Mouse (Mus musculus) MEL (cell line): Measurements from ENCODE around the gene Pax6. TPM values are rescaled to one million over a fixed set of nuclear protein-coding genes. Genes with fewer than 3 reads are reported as not detected.

ENCODE experiments used
- DNase-seq: peaks from one replicate; pipeline ENCODE4 v3.0.0; 2011; ENCODE audit warnings: low read depth, low spot score
- H3K27ac ChIP-seq: 2 replicates; pipeline ENCODE4 v1.5.1; 2012; ENCODE audit warnings: low read depth, mild to moderate bottlenecking, control low read depth, low read length, moderate library complexity; ENCODE audit not compliant: control insufficient read depth
- H3K27me3 ChIP-seq, 2 experiments: fragments of 150-350 bp in 1 of 2; sonication (generic) in 1 of 2; 2 replicates each; pipeline ENCODE4 v1.6.1; 2012; ENCODE audit warnings: low read length in 2 of 2, mild to moderate bottlenecking in 2 of 2, improper control_type of control experiment in 1 of 2, moderate library complexity in 1 of 2; ENCODE audit not compliant: insufficient read depth in 2 of 2, control insufficient read depth in 1 of 2
- H3K36me3 ChIP-seq, 2 experiments: 2 replicates each; pipeline ENCODE4 v1.6.1; 2012 to 2014; ENCODE audit warnings: low read length in 2 of 2, improper control_type of control experiment in 1 of 2, inconsistent platforms in 1 of 2, mild to moderate bottlenecking in 1 of 2; ENCODE audit not compliant: insufficient read depth in 2 of 2, control insufficient read depth in 1 of 2
- H3K4me1 ChIP-seq, 2 experiments: fragments of 150-350 bp in 1 of 2; sonication (generic) in 1 of 2; 2 replicates each; pipeline ENCODE4 v1.6.1; 2012; ENCODE audit warnings: low read length in 2 of 2, improper control_type of control experiment in 1 of 2, mild to moderate bottlenecking in 1 of 2; ENCODE audit not compliant: insufficient read depth in 2 of 2, control insufficient read depth in 1 of 2
- H3K4me3 ChIP-seq, 2 experiments: fragments of 150-350 bp in 1 of 2; sonication (generic) in 1 of 2; 2 replicates each; pipeline ENCODE4 v1.5.1; 2012; ENCODE audit warnings: low read depth in 2 of 2, low read length in 2 of 2, mild to moderate bottlenecking in 2 of 2, moderate library complexity in 2 of 2, control low read depth in 1 of 2, improper control_type of control experiment in 1 of 2; ENCODE audit not compliant: control insufficient read depth in 1 of 2, insufficient read depth in 1 of 2
- H3K79me2 ChIP-seq: 2 replicates; pipeline ENCODE4 v1.6.1; 2012; ENCODE audit warnings: mild to moderate bottlenecking, low read length, moderate library complexity; ENCODE audit not compliant: control insufficient read depth, poor library complexity, insufficient read depth
- H3K9ac ChIP-seq: 2 replicates; pipeline ENCODE4 v1.6.1; 2012; ENCODE audit warnings: low read depth, mild to moderate bottlenecking, control low read depth, low read length, moderate library complexity; ENCODE audit not compliant: control insufficient read depth, poor library complexity, severe bottlenecking
- H3K9me3 ChIP-seq: fragments of 150-350 bp; sonication (generic); replicated peaks from 2 replicates; pipeline ENCODE4 v1.6.1; 2012; ENCODE audit warnings: mild to moderate bottlenecking, low read length, improper control_type of control experiment, moderate library complexity; ENCODE audit not compliant: insufficient read depth
- BHLHE40 ChIP-seq: IDR thresholded peaks from 2 replicates; pipeline ENCODE4 v1.6.1; 2012; ENCODE audit warnings: low read depth, mild to moderate bottlenecking, inconsistent platforms, low read length, improper control_type of control experiment, borderline replicate concordance
- CHD1 ChIP-seq: IDR thresholded peaks from 2 replicates; pipeline ENCODE4 v1.6.1; 2012; ENCODE audit warnings: low read depth, mild to moderate bottlenecking, inconsistent platforms, low read length, improper control_type of control experiment
- CHD2 ChIP-seq: IDR thresholded peaks from 2 replicates; pipeline ENCODE4 v1.6.1; 2011; ENCODE audit warnings: low read length, improper control_type of control experiment
- CTCF ChIP-seq, 3 experiments: IDR thresholded peaks in 2 of 3; conservative IDR thresholded peaks in 1 of 3; 2 replicates each; pipeline ENCODE4 v1.5.1; 2011 to 2012; ENCODE audit warnings: low read length in 3 of 3, low read depth in 2 of 3, mild to moderate bottlenecking in 2 of 3, improper control_type of control experiment in 1 of 3, inconsistent platforms in 1 of 3, mixed read lengths in 1 of 3, moderate library complexity in 1 of 3; ENCODE audit not compliant: control insufficient read depth in 1 of 3, insufficient read depth in 1 of 3, poor library complexity in 1 of 3, severe bottlenecking in 1 of 3
- EP300 ChIP-seq, 2 experiments: IDR thresholded peaks; 2 replicates each; pipeline ENCODE4 v1.6.1; 2011; ENCODE audit warnings: improper control_type of control experiment in 2 of 2, low read length in 2 of 2, low read depth in 1 of 2, mild to moderate bottlenecking in 1 of 2
- GABPA ChIP-seq: IDR thresholded peaks from 2 replicates; pipeline ENCODE4 v1.6.1; 2012; ENCODE audit warnings: low read depth, mild to moderate bottlenecking, inconsistent platforms, low read length, improper control_type of control experiment, moderate library complexity
- GATA1 ChIP-seq: IDR thresholded peaks from 2 replicates; pipeline ENCODE4 v1.6.1; 2011; ENCODE audit warnings: low read depth, low read length, improper control_type of control experiment
- HCFC1 ChIP-seq: IDR thresholded peaks from 2 replicates; pipeline ENCODE4 v1.6.1; 2012; ENCODE audit warnings: low read depth, mild to moderate bottlenecking, inconsistent platforms, low read length, improper control_type of control experiment, moderate library complexity
- KAT2A ChIP-seq: conservative IDR thresholded peaks from 2 replicates; pipeline ENCODE4 v1.6.1; 2012; ENCODE audit warnings: low read depth, low read length, improper control_type of control experiment, inconsistent platforms
- MAZ ChIP-seq: IDR thresholded peaks from 2 replicates; pipeline ENCODE4 v1.6.1; 2012; ENCODE audit warnings: low read depth, mild to moderate bottlenecking, inconsistent platforms, low read length, improper control_type of control experiment
- MEF2A ChIP-seq: IDR thresholded peaks from 2 replicates; pipeline ENCODE4 v1.6.1; 2014; ENCODE audit warnings: low read depth, mild to moderate bottlenecking, inconsistent platforms, low read length, improper control_type of control experiment; ENCODE audit not compliant: poor library complexity, insufficient replicate concordance, severe bottlenecking; ENCODE audit errors: extremely low read depth
- MYC ChIP-seq: IDR thresholded peaks from 2 replicates; pipeline ENCODE4 v1.6.1; 2011; ENCODE audit warnings: low read depth, mild to moderate bottlenecking, low read length, improper control_type of control experiment, moderate library complexity
- NELFE ChIP-seq: IDR thresholded peaks from 2 replicates; pipeline ENCODE4 v1.6.1; 2011; ENCODE audit warnings: low read depth, low read length, improper control_type of control experiment
- NRF1 ChIP-seq: IDR thresholded peaks from 2 replicates; pipeline ENCODE4 v1.6.1; 2014; ENCODE audit warnings: low read depth, mild to moderate bottlenecking, inconsistent platforms, low read length, improper control_type of control experiment, moderate library complexity; ENCODE audit not compliant: poor library complexity, insufficient read depth, severe bottlenecking
- POLR2A ChIP-seq, 2 experiments: IDR thresholded peaks; 2 replicates each; pipeline ENCODE4 v1.6.1; 2011 to 2012; ENCODE audit warnings: low read length in 2 of 2, mild to moderate bottlenecking in 2 of 2, control low read depth in 1 of 2, improper control_type of control experiment in 1 of 2, low read depth in 1 of 2, moderate library complexity in 1 of 2; ENCODE audit not compliant: control insufficient read depth in 1 of 2, insufficient read depth in 1 of 2, poor library complexity in 1 of 2
- POLR2AphosphoS2 ChIP-seq: IDR thresholded peaks from 2 replicates; pipeline ENCODE4 v1.6.1; 2011; ENCODE audit warnings: low read length, improper control_type of control experiment
- POLR2AphosphoS5 ChIP-seq: IDR thresholded peaks from 2 replicates; pipeline ENCODE4 v1.6.1; 2012; ENCODE audit warnings: low read depth, borderline replicate concordance, mild to moderate bottlenecking, inconsistent platforms, low read length, moderate library complexity, mixed read lengths
- RCOR1 ChIP-seq: IDR thresholded peaks from 2 replicates; pipeline ENCODE4 v1.6.1; 2012; ENCODE audit warnings: low read depth, mild to moderate bottlenecking, inconsistent platforms, low read length, improper control_type of control experiment
- SIN3A ChIP-seq: IDR thresholded peaks from 2 replicates; pipeline ENCODE4 v1.6.1; 2012; ENCODE audit warnings: low read length, improper control_type of control experiment, inconsistent platforms
- SMC3 ChIP-seq: IDR thresholded peaks from 2 replicates; pipeline ENCODE4 v1.6.1; 2011; ENCODE audit warnings: low read depth, low read length, improper control_type of control experiment
- TBP ChIP-seq: IDR thresholded peaks from 2 replicates; pipeline ENCODE4 v1.8.0; 2011; ENCODE audit warnings: low read depth, low read length, improper control_type of control experiment
- TCF12 ChIP-seq: IDR thresholded peaks from 2 replicates; pipeline ENCODE4 v1.6.1; 2014; ENCODE audit warnings: low read depth, mild to moderate bottlenecking, inconsistent platforms, low read length, improper control_type of control experiment, moderate library complexity
- USF2 ChIP-seq, 2 experiments: IDR thresholded peaks; 2 replicates each; pipeline ENCODE4 v1.6.1; 2011 to 2012; ENCODE audit warnings: improper control_type of control experiment in 2 of 2, low read length in 2 of 2, borderline replicate concordance in 1 of 2, inconsistent platforms in 1 of 2, low read depth in 1 of 2, mild to moderate bottlenecking in 1 of 2; ENCODE audit not compliant: insufficient read depth in 1 of 2
- ZNF384 ChIP-seq: IDR thresholded peaks from 2 replicates; pipeline ENCODE4 v1.6.1; 2012; ENCODE audit warnings: low read depth, mild to moderate bottlenecking, inconsistent platforms, low read length, improper control_type of control experiment
- polyA plus RNA-seq, 2 experiments: library from polyadenylated mRNA; stranded (reverse) in 1 of 2; unstranded in 1 of 2; fragments of >175 nt in 1 of 2; fragments of >200 nt in 1 of 2; gene quantifications; 2 replicates each; pipeline versions ENCODE4 v1.2.1 to v1.2.4; 2012; ENCODE audit warnings: low replicate concordance in 2 of 2, low read depth in 1 of 2; ENCODE audit not compliant: insufficient read length in 2 of 2, insufficient read depth in 1 of 2, missing spikeins in 1 of 2
- total RNA-seq: library from RNA; depleted of rRNA; stranded (reverse); fragments of 300-350 nt; gene quantifications from 2 replicates; pipeline ENCODE4 v1.2.3, GENCODE M21; 2012

Gene Pax6
- total and polyA plus RNA-seq, 3 experiments = 7.5 to 17.6 TPM; not detected in 1

- H3K9me3 ChIP-seq = no peaks in the 10 kb centered on the region
- H3K27ac ChIP-seq = no peak overlapping the region
- peaks cover 10% of the 10 kb centered on the region for H3K79me2 ChIP-seq
- H3K4me1 ChIP-seq = no peaks in the 10 kb centered on the region
- H3K4me3 ChIP-seq = no peak overlapping the region
- no peak overlapping the region for H3K9ac ChIP-seq
- H3K36me3 ChIP-seq = no peaks in the 10 kb centered on the region
- H3K27me3 ChIP-seq = no peaks in the 10 kb centered on the region
- TF ChIP-seq SMC3 (no peak), USF2 (IDR thresholded peaks at IDR 0.05; ENCODE audit: borderline replicate concordance in 1 of 2, insufficient read depth in 1 of 2, low read depth in 1 of 2, low read length in 2 of 2) (no peak), TBP (no peak), POLR2AphosphoS2 (no peak), POLR2A (IDR thresholded peaks at IDR 0.05; ENCODE audit: control insufficient read depth in 1 of 2, insufficient read depth in 1 of 2, low read depth in 1 of 2, low read length in 2 of 2, poor library complexity in 1 of 2) (no peak), CTCF (IDR thresholded peaks at IDR 0.05 in 2 of 3, conservative IDR thresholded peaks at IDR 0.05 in 1 of 3; ENCODE audit: control insufficient read depth in 1 of 3, insufficient read depth in 1 of 3, low read depth in 2 of 3, low read length in 3 of 3, poor library complexity in 1 of 3, severe bottlenecking in 1 of 3) (no peak), SIN3A (no peak), TCF12 (no peak), HCFC1 (no peak), ZNF384 (no peak), MYC (no peak), GABPA (no peak)
- TF ChIP-seq, all 39 proteins: peak for 0
- no peak for DNase-seq
These were observed 3.3 kb downstream of the Pax6 start for GRCm38 (mm10) chr2:105671798-105672595.

GRCm38 (mm10) chr2:105672596-105672960 is 3.9 kb downstream of the Pax6 start:
- Histone ChIP-seq H3K4me3 (no peak overlapping the region), H3K27me3 (no peaks in the 10 kb centered on the region)
- TF ChIP-seq BHLHE40 = no peak
- no peak for TF ChIP-seq RCOR1
- no peak for TF ChIP-seq CTCF (IDR thresholded peaks at IDR 0.05 in 2 of 3, conservative IDR thresholded peaks at IDR 0.05 in 1 of 3; ENCODE audit: control insufficient read depth in 1 of 3, insufficient read depth in 1 of 3, low read depth in 2 of 3, low read length in 3 of 3, poor library complexity in 1 of 3, severe bottlenecking in 1 of 3)
- no peak for TF ChIP-seq POLR2AphosphoS5
- no peak for TF ChIP-seq KAT2A
- no peak for TF ChIP-seq GABPA
- no peak for TF ChIP-seq EP300 (IDR thresholded peaks at IDR 0.05; ENCODE audit: low read depth in 1 of 2, low read length in 2 of 2)
- TF ChIP-seq USF2 (IDR thresholded peaks at IDR 0.05; ENCODE audit: borderline replicate concordance in 1 of 2, insufficient read depth in 1 of 2, low read depth in 1 of 2, low read length in 2 of 2) = no peak
- TF ChIP-seq CHD2 = no peak
- TF ChIP-seq GATA1 = no peak
- no peak for TF ChIP-seq NRF1
- TF ChIP-seq SMC3 = no peak
- TF ChIP-seq MEF2A = no peak
- no peak for TF ChIP-seq POLR2A (IDR thresholded peaks at IDR 0.05; ENCODE audit: control insufficient read depth in 1 of 2, insufficient read depth in 1 of 2, low read depth in 1 of 2, low read length in 2 of 2, poor library complexity in 1 of 2)
- TF ChIP-seq HCFC1 = no peak
- TF ChIP-seq MAZ = no peak
- no peak for TF ChIP-seq MYC
- no peak for TF ChIP-seq CHD1
- TF ChIP-seq NELFE = no peak
- TF ChIP-seq, all 39 proteins: peak for 0
- H3K36me3 ChIP-seq = no peaks in the 10 kb centered on the region
- no peak overlapping the region for H3K9ac ChIP-seq
- no peak overlapping the region for H3K27ac ChIP-seq
- no peaks in the 10 kb centered on the region; a peak in 1 of 4 replicates for H3K4me1 ChIP-seq
- H3K79me2 ChIP-seq = peaks cover 11% of the 10 kb centered on the region
- no peak for DNase-seq
- no peaks in the 10 kb centered on the region for H3K9me3 ChIP-seq
